Mouse (Mus musculus): ENCODE measurements around the gene Dnah7a. TPM values are rescaled to one million over a fixed set of nuclear protein-coding genes. Genes with fewer than 3 reads are reported as not detected.
A peak's percentile ranks its signal among the peaks of the same experiment; 100 is the strongest.
"Not testable (repeated sequence)": the region's sequence is repeated elsewhere in the genome, so short reads cannot be mapped to it uniquely, and the experiment has no call there.

Gene Dnah7a
- total RNA-seq, 2 experiments from 2014 or later: 6.4 to 6.8 TPM

DNA sequence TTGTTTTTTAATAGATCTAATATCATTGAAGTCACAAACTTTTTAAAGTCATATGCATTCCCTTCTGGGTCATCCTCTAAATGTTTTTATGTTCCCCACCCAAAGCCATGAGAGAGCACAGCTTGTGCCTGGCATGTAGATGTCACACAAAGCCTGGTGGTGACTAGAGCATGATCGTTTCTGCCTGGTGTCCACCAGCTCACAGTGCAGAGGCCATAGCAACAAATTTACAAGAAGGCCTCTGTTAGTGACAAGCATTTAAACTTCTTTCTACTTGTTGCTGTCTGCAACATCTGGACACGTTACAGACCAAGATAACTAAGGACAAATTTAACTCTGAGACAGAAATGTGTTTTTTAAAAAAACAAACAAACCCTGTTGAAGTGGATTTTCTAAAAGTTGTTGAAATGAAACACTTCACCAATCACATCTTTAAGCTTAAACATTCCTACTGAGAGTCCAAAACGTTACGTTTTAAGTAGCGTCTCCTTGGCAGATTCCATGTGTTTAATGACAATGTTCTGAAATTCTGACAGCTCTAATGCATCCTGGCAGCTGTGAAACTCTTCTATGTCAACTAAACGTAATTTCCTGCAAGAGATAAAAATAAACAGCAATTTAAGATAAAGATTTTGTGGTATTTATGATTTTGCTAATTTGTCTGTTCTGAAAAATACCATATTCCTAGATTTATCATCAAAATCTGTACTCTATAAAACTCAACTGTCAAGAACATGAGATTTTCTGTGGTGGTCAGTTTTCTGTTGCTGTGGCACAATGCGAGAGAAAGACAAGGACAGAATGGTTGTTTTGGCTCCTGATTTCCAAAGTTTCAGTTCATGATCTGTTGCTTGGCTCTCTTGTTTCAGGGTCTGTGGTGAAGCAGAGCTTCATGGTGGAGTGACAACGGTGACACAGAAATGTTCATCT is 66.5 kb downstream of the Dnah7a start:
- intact Hi-C loops (cut with DNase I): no loop called here
- Histone ChIP-seq H3K27ac (no peak overlapping the region), H3K4me3 (no peak overlapping the region)
- DNase-seq (ENCODE audit: extremely low spot score in 1 of 2, low spot score in 2 of 2): no peak
- no peak for TF ChIP-seq CTCF (IDR thresholded peaks at IDR 0.05)

DNA sequence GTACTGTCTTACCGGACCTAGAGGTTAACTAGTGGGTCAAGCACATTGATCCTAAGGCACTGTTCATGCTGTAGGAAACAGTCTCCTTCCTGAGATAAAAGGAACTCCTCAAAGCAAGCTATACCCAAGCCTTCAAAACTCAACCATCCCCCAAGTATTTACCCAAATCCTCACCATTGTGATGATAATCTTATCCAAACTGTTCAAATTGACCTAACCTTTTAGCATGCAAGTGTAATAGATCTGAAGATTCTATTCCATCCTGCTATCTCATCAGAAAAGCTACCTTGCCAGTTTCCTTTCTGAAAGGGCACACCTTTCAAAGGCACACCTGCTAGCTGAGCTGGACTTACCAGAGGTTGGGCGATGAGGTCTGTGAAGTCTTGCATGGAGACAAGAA is 70.9 kb downstream of the Dnah7a start:
- intact Hi-C loops (cut with DNase I); H3K27ac ChIP-seq; DNase-seq (ENCODE audit: extremely low spot score in 1 of 2, low spot score in 2 of 2); H3K4me3 ChIP-seq: not testable (repeated sequence)

GRCm38 (mm10) chr1:53632040-53632439 is 74.5 kb downstream of the Dnah7a start:
- H3K27ac ChIP-seq; intact Hi-C loops (cut with DNase I); H3K4me3 ChIP-seq; DNase-seq (ENCODE audit: extremely low spot score in 1 of 2, low spot score in 2 of 2): not testable (repeated sequence)

GRCm38 (mm10) chr1:53630011-53630410 is 76.6 kb downstream of the Dnah7a start:
- intact Hi-C loops (cut with DNase I): no loop called here
- no peak for TF ChIP-seq CTCF (IDR thresholded peaks at IDR 0.05)
- Histone ChIP-seq H3K4me3 (no peak overlapping the region), H3K27ac (no peak overlapping the region)
- no peak for DNase-seq (ENCODE audit: extremely low spot score in 1 of 2, low spot score in 2 of 2)

- intact Hi-C loops (cut with DNase I): no loop called here
- no peak for DNase-seq (ENCODE audit: extremely low spot score in 1 of 2, low spot score in 2 of 2)
Measured at GRCm38 (mm10) chr1:53613486-53613885, 93.1 kb downstream of the Dnah7a start.

DNA sequence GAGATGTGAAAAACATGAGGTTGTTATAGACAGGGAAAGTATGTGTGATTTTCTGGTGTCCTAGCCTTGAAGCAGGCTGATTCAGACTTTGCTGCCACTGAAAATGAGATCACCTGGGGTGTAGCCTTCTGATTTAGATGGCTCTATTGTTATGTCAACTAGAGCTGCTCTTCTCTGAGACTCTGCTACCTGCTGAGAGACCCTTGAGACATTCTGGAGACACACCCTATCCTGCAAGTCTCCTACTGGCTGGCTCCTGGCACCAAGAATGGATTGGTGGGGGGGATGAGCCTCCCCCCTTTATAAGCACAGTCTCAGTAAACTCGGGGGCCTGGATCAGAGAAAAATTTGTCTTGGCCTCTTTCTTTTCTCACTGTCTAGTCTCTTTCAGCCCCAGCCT is 125.3 kb downstream of the Dnah7a start:
- DNase-seq (ENCODE audit: extremely low spot score in 1 of 2, low spot score in 2 of 2); H3K27ac ChIP-seq; H3K4me3 ChIP-seq; intact Hi-C loops (cut with DNase I): not testable (repeated sequence)

More at GRCm38 (mm10) chr1:53613486-53613885, 93.1 kb downstream of the Dnah7a start:
- Histone ChIP-seq H3K27ac (no peak overlapping the region), H3K4me3 (no peak overlapping the region)
- no peak for TF ChIP-seq CTCF (IDR thresholded peaks at IDR 0.05)

GRCm38 (mm10) chr1:53557918-53558317 is 148.7 kb downstream of the Dnah7a start:
- H3K27ac ChIP-seq; H3K4me3 ChIP-seq; intact Hi-C loops (cut with DNase I); DNase-seq (ENCODE audit: extremely low spot score in 1 of 2, low spot score in 2 of 2): not testable (repeated sequence)

DNA sequence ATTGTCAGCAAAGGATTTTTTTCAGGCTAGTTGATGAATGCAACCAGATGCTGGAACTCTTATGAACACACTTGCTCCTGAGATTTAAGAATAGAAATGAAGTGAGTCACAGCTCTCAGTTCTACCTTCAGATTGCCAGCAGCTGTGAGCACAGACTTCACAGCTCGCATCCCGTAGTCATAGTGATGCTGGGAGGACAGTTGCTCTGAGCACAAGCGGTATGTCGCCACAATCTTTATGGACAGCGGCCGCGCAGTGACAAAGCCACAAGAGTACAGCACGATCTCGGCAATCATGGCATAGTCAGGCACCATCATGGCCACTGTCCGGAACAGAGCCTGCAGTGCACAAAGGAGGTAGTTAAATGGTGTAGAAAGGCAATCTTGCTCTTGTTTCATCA is 159.6 kb downstream of the Dnah7a start:
- H3K4me3 ChIP-seq; H3K27ac ChIP-seq; intact Hi-C loops (cut with DNase I): not testable (repeated sequence)
- peak; percentile 31 to 37 for DNase-seq (ENCODE audit: extremely low spot score in 1 of 2, low spot score in 2 of 2)

DNA sequence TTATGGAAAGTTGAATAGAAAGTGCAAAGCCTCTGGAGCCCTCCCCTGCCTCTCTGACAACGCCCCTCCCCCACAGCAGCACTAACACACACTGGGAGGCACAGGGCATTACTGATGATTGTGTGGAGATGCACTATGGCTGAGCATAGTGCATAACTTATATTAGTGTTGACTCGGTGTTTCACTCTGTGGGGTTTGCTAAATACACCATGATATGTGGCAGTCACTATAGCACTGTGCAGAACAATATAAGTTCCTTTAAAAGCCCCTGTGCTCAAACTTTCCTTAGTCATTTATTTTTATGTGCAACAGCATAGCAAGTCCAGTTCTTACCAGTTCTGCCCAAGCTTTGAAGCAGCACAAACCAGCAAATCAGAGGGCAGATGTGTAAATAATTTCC is 168.2 kb downstream of the Dnah7a start:
- H3K4me3 ChIP-seq; DNase-seq (ENCODE audit: extremely low spot score in 1 of 2, low spot score in 2 of 2); intact Hi-C loops (cut with DNase I); H3K27ac ChIP-seq: not testable (repeated sequence)

DNA sequence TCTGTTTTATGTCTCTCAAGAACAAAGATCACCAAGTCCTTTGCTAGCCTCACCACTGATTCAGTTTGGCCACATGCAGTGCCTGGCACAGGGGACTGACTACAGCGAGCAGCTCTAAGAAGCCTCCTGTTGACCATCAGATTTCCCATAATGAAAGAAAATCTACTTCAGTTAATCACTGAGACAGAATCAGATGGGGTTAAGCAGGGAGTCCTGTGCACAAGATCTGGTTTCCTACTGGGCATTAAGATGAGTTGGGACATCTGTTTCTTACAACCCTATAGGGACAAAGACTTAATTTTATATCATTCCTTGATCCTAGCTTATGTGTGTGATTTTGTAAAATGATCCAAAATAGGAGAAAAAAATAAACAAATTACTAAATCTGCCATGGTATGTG is 171.8 kb downstream of the Dnah7a start:
- intact Hi-C loops (cut with DNase I); DNase-seq (ENCODE audit: extremely low spot score in 1 of 2, low spot score in 2 of 2): not testable (repeated sequence)

DNA sequence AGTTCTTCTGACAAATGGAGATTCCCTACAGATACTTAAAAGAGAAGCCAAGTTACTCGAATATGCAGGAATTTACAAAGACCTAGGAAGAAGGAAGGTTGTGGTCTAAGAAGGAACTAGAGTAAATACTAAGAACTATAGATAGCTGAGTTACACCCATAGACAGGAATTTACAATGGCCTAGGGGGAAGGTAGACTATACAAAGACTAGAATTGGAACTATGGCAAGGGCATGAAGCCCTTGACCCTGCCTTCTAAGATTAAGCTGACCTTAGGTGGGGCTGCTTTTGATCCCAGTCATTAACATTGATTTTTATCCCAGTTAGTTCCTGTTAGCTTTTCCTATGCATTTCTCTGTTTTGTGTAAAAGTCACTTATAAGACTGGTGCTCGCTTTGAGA is 180.6 kb downstream of the Dnah7a start:
- H3K4me3 ChIP-seq; intact Hi-C loops (cut with DNase I); DNase-seq (ENCODE audit: extremely low spot score in 1 of 2, low spot score in 2 of 2): not testable (repeated sequence)

More for the DNA sequence above, 171.8 kb downstream of the Dnah7a start:
- H3K27ac ChIP-seq, H3K4me3 ChIP-seq: not testable (repeated sequence)

DNA sequence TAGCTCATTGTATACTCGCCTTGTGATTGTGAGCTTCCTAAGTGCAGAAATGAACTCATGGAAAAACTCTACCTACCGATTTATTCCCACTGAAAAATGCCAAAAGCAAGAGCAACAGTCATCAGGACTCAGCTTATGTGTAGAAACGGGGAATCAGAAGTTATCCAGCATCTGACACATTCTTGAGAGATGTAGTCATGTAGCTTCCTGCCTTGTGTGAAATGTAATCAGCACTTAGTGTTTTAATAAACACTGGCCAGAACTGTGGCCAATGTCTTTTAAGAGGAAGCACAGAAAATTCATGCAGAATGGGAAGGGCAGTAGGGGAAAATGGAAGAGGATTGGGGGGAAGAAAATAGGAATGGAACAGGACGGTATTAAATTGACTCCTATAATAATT is 232.9 kb downstream of the Dnah7a start:
- TF ChIP-seq CTCF (IDR thresholded peaks at IDR 0.05): no peak
- H3K27ac ChIP-seq: no peak overlapping the region
- intact Hi-C loops (cut with DNase I): no loop called here
- H3K4me3 ChIP-seq: no peak overlapping the region
- DNase-seq (ENCODE audit: extremely low spot score in 1 of 2, low spot score in 2 of 2): no peak

More for the DNA sequence above, 180.6 kb downstream of the Dnah7a start:
- H3K27ac ChIP-seq: not testable (repeated sequence)

DNA sequence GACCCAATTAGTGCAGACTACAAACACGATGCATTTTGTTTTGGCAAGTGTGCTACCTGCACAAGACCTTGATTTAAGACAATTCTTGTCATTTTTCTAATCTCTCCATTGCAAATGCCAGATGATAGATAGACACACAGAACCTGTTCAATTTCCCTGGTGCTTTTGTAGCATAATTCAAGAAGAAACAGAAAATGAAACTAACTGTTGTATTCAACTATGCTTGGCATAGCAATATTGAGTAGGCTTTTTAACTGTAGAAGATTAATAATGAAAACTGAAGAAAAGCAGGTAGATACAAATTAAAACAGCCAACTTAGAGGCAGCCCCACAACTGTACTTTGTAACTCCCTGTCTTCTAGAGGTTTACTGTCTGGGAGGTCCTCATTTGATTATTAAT is 234.5 kb downstream of the Dnah7a start:
- H3K27ac ChIP-seq; H3K4me3 ChIP-seq; intact Hi-C loops (cut with DNase I); DNase-seq (ENCODE audit: extremely low spot score in 1 of 2, low spot score in 2 of 2): not testable (repeated sequence)
